Comparison of ENCODE assay signal across 21 mouse cellular contexts in genomic region chr1:91044176-91044575, GRCm38 (mm10). TPM values are rescaled to one million over a fixed set of nuclear protein-coding genes. Genes with fewer than 3 reads are reported as not detected.
DNase-seq lines count a peak whose midpoint lies in the region; ATAC-seq and TF ChIP-seq lines count a peak whose summit lies in the region.
"Had no signal": no experiment of that assay in that cellular context is flagged by ENCODE, and none has a peak within 500 bp of the region (broad histone marks: within the 10 kb centered on the region; RNA-seq: fewer than 3 reads in every experiment).

No protein-coding gene starts in this region.

- no peak overlapping the region for H3K9ac ChIP-seq in embryonic facial prominence, embryonic 15.5 days
- H3K9ac ChIP-seq in heart, postnatal 0 days (replicated peaks; ENCODE audit: low read depth, low read length), result no peak overlapping the region
- H3K9ac ChIP-seq: embryonic facial prominence, embryonic 13.5 days; hindbrain, embryonic 15.5 days; limb, embryonic 15.5 days; liver, postnatal 0 days; midbrain, embryonic 12.5 days; neural tube, embryonic 13.5 days had no signal

- no peak for ATAC-seq in embryonic facial prominence, embryonic 15.5 days (ENCODE audit: insufficient number of reproducible peaks, low FRiP score, low TSS enrichment, low read depth)
- ATAC-seq in heart, postnatal 0 days (ENCODE audit: insufficient read depth, low read depth), result no peak
- ATAC-seq: CD4-positive, CD25-positive, alpha-beta regulatory T cell, adult 4 months had no signal

- no peak overlapping the region for H3K4me3 ChIP-seq in embryonic facial prominence, embryonic 15.5 days (replicated peaks)
- no peak overlapping the region for H3K4me3 ChIP-seq in embryonic facial prominence, embryonic 10.5 days
- no peak overlapping the region for H3K4me3 ChIP-seq in heart, postnatal 0 days (ENCODE audit: low read depth, low read length)
- H3K4me3 ChIP-seq: embryonic facial prominence, embryonic 13.5 days; heart, adult 2 months; hindbrain, embryonic 15.5 days; limb, embryonic 15.5 days; midbrain, embryonic 12.5 days; neural tube, embryonic 13.5 days had no signal

- DNase-seq in embryonic facial prominence, embryonic 10.5 days (ENCODE audit: low spot score), result no peak
- DNase-seq in heart, postnatal 0 days (ENCODE audit: low spot score), result no peak
- DNase-seq in heart, adult 9 months (ENCODE audit: low spot score in 2 of 2), result no peak
- peak; percentile 36 for DNase-seq in ES-CJ7 (ENCODE audit: low read depth, low spot score)
- peak; percentile 71 for DNase-seq in lung, postnatal 25 days (ENCODE audit: low spot score)
- DNase-seq in spleen, postnatal 14 days (ENCODE audit: low spot score in 2 of 2), result no peak
- DNase-seq in adrenal gland, adult 2 months, result no peak
- DNase-seq: adrenal gland, postnatal 14 days; cerebellum, adult 11-12 months; heart, adult 2 months; kidney, adult 18-20 months; kidney, postnatal 4 days; liver, postnatal 0 days; thymus, postnatal 36 days had no signal

- peak overlapping the region; percentile 25; the same call in 1 of the 2 replicates for H3K27ac ChIP-seq in embryonic facial prominence, embryonic 15.5 days (replicated peaks)
- no peak overlapping the region for H3K27ac ChIP-seq in embryonic facial prominence, embryonic 10.5 days (replicated peaks)
- H3K27ac ChIP-seq in heart, postnatal 0 days (ENCODE audit: low read depth), result peak overlapping the region; percentile 75
- H3K27ac ChIP-seq: limb, embryonic 15.5 days; midbrain, embryonic 12.5 days; neural tube, embryonic 13.5 days had no signal

- whole genome bisulfite sequencing in embryonic facial prominence, embryonic 15.5 days, result 79% methylated on average over 10 of the region's 10 CpGs
- 85% methylated on average over 10 of the region's 10 CpGs for WGBS in embryonic facial prominence, embryonic 10.5 days
- 68% methylated on average over 10 of the region's 10 CpGs for WGBS in heart, postnatal 0 days

- no peaks in the 10 kb centered on the region for H3K27me3 ChIP-seq in embryonic facial prominence, embryonic 15.5 days
- no peaks in the 10 kb centered on the region for H3K27me3 ChIP-seq in embryonic facial prominence, embryonic 10.5 days (replicated peaks; ENCODE audit: low read depth, poor library complexity, severe bottlenecking)
- no peaks in the 10 kb centered on the region for H3K27me3 ChIP-seq in heart, postnatal 0 days (ENCODE audit: control insufficient read depth, insufficient read depth, low read length)
- H3K27me3 ChIP-seq: embryonic facial prominence, embryonic 13.5 days; hindbrain, embryonic 15.5 days; limb, embryonic 15.5 days; midbrain, embryonic 12.5 days; neural tube, embryonic 13.5 days had no signal

- H3K9me3 ChIP-seq in embryonic facial prominence, embryonic 15.5 days (replicated peaks), result no peaks in the 10 kb centered on the region
- no peaks in the 10 kb centered on the region for H3K9me3 ChIP-seq in embryonic facial prominence, embryonic 10.5 days
- H3K9me3 ChIP-seq in heart, postnatal 0 days (replicated peaks; ENCODE audit: control insufficient read depth, low read length), result no peaks in the 10 kb centered on the region
- H3K9me3 ChIP-seq: embryonic facial prominence, embryonic 13.5 days; hindbrain, embryonic 15.5 days; limb, embryonic 15.5 days; midbrain, embryonic 12.5 days; neural tube, embryonic 13.5 days had no signal

- no peak overlapping the region for H3K4me2 ChIP-seq in embryonic facial prominence, embryonic 15.5 days (replicated peaks)
- no peak overlapping the region for H3K4me2 ChIP-seq in heart, postnatal 0 days (ENCODE audit: low read depth, low read length)
- H3K4me2 ChIP-seq: embryonic facial prominence, embryonic 13.5 days; hindbrain, embryonic 15.5 days; limb, embryonic 15.5 days; midbrain, embryonic 12.5 days; neural tube, embryonic 13.5 days had no signal

- H3K36me3 ChIP-seq in embryonic facial prominence, embryonic 15.5 days, result no peaks in the 10 kb centered on the region
- no peaks in the 10 kb centered on the region for H3K36me3 ChIP-seq in embryonic facial prominence, embryonic 10.5 days (replicated peaks)
- no peaks in the 10 kb centered on the region; the same call in 1 of the 2 replicates for H3K36me3 ChIP-seq in heart, postnatal 0 days (replicated peaks; ENCODE audit: control insufficient read depth, insufficient read depth, low read length)
- H3K36me3 ChIP-seq: embryonic facial prominence, embryonic 13.5 days; hindbrain, embryonic 15.5 days; limb, embryonic 15.5 days; midbrain, embryonic 12.5 days; neural tube, embryonic 13.5 days had no signal

- H3K4me1 ChIP-seq in embryonic facial prominence, embryonic 15.5 days, result peaks cover 28% of the 10 kb centered on the region
- peaks cover 50% of the 10 kb centered on the region for H3K4me1 ChIP-seq in embryonic facial prominence, embryonic 10.5 days
- H3K4me1 ChIP-seq in heart, postnatal 0 days (ENCODE audit: control insufficient read depth, insufficient read depth), result peaks cover 57% of the 10 kb centered on the region

- TF ChIP-seq EP300 in heart, postnatal 0 days (IDR thresholded peaks at IDR 0.05; ENCODE audit: low read depth), result no peak

- no peak for TF ChIP-seq CTCF in heart, postnatal 0 days (IDR thresholded peaks at IDR 0.05; ENCODE audit: low read depth)

RNA-seq across cellular contexts. Expression of gene Lrrfip1, which starts 45.6 kb away (rescaled TPM):
- 55.0 and 56.8 TPM in 2 replicates for polyA plus RNA-seq in embryonic facial prominence, embryonic 15.5 days (2015; fragmentation: Nextera tagmentation; extraction: Ambion mirVana)
- 22.5 and 25.7 TPM in 2 replicates for polyA plus RNA-seq in embryonic facial prominence, embryonic 10.5 days (2016; fragmentation: Nextera tagmentation; extraction: Ambion mirVana)
- 120 and 135 TPM in 2 replicates for total RNA-seq in heart, postnatal 0 days (2014; rRNA removed; ENCODE audit: low replicate concordance)
- 140 and 168 TPM in 2 replicates for polyA plus RNA-seq in heart, postnatal 0 days (2015; fragmentation: Nextera tagmentation; extraction: Ambion mirVana)
- total RNA-seq in adrenal gland, adult 2 months (2021), result 10 to 100 TPM; 63.2 to 63.4 TPM
- polyA plus RNA-seq in adrenal gland, adult 2 months (2012; rRNA removed), result 9.2 and 9.4 TPM in 2 replicates

Comparison
In these comparisons a context has a peak if more than half of its experiments do, and no peak if none do; other contexts are left out.
1. DNase-seq: peak in ES-CJ7 (single experiment) and lung, postnatal 25 days (single experiment); none in embryonic facial prominence, embryonic 10.5 days (single experiment), heart, postnatal 0 days (single experiment), heart, adult 9 months (0 of 2), spleen, postnatal 14 days (0 of 2) and adrenal gland, adult 2 months (single experiment).